In the genomic region with DNA sequence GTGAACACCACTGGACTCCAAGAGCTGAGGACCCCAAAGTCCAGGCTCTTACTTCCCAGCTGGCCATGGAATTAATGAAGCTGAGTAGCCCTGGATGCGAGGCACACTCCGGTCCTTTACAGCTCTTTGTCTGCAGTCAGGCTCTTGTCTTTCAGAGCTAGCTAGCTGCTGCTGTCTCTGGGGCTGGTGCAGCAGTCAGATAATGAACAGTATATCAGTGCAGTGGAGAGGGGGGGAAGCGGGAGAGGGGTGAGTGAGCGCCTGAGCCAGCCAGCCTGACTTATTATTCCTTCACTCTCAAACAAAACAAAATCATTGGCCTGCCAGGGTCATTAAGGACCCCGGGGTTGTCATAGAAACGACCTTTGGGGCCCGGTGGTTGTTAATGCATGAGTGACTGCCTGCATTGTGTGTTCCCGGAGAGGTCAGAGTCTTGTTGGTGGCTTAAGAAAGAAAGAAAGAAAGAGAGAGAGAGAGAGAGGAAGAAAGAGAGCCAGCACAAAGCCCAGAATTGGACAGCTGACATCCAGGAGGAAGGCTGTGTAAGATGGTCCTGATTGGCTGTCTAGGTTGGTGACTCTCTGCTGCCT, we compare ENCODE assay signal across 8 mouse cellular contexts.
DNase-seq lines count a peak whose midpoint lies in the region; ATAC-seq and TF ChIP-seq lines count a peak whose summit lies in the region.

No protein-coding gene starts in this region.

- peaks cover 30% of the 10 kb centered on the region for H3K4me1 ChIP-seq in kidney, embryonic 14.5 days (ENCODE audit: control insufficient read depth, insufficient read depth, low read length)
- peaks cover 14% of the 10 kb centered on the region for H3K4me1 ChIP-seq in stomach, embryonic 15.5 days

- H3K9ac ChIP-seq in kidney, embryonic 14.5 days (ENCODE audit: low read depth, low read length), result peak overlapping the region; percentile 52
- H3K9ac ChIP-seq in stomach, embryonic 15.5 days, result no peak overlapping the region

- H3K9me3 ChIP-seq in kidney, embryonic 14.5 days (ENCODE audit: control insufficient read depth, low read length), result no peaks in the 10 kb centered on the region
- H3K9me3 ChIP-seq in stomach, embryonic 15.5 days, result no peaks in the 10 kb centered on the region

- 1% methylated on average over 8 of the region's 8 CpGs for WGBS in kidney, embryonic 14.5 days
- 10% methylated on average over 8 of the region's 8 CpGs for WGBS in stomach, embryonic 15.5 days

- no peak for TF ChIP-seq CTCF in gastrocnemius, adult 2 months (IDR thresholded peaks at IDR 0.05)

- no peaks in the 10 kb centered on the region for H3K36me3 ChIP-seq in kidney, embryonic 14.5 days (ENCODE audit: control insufficient read depth, insufficient read depth, low read length)
- no peaks in the 10 kb centered on the region for H3K36me3 ChIP-seq in stomach, embryonic 15.5 days

- no peaks in the 10 kb centered on the region for H3K27me3 ChIP-seq in kidney, embryonic 14.5 days (ENCODE audit: control insufficient read depth, insufficient read depth, low read length)
- no peaks in the 10 kb centered on the region for H3K27me3 ChIP-seq in stomach, embryonic 15.5 days (replicated peaks)

- peak overlapping the region; percentile 97 for H3K27ac ChIP-seq in kidney, embryonic 14.5 days (ENCODE audit: low read depth, low read length)
- peak overlapping the region; percentile 4; the same call in 1 of the 2 replicates for H3K27ac ChIP-seq in stomach, embryonic 15.5 days
- H3K27ac ChIP-seq in gastrocnemius, adult 2 months, result no peak overlapping the region

- ATAC-seq in kidney, embryonic 14.5 days (ENCODE audit: low FRiP score, low TSS enrichment), result peak; percentile 95
- peak; percentile 79 for ATAC-seq in stomach, embryonic 15.5 days (ENCODE audit: insufficient read depth, low FRiP score, low read depth)

- 0 out of 2 replicates have a peak overlapping the region, but pooled peaks have one; percentile 10 for H3K4me3 ChIP-seq in kidney, embryonic 14.5 days (ENCODE audit: low read length)
- H3K4me3 ChIP-seq in stomach, embryonic 15.5 days (replicated peaks), result no peak overlapping the region
- no peak overlapping the region for H3K4me3 ChIP-seq in gastrocnemius, adult 2 months

- DNase-seq in adrenal gland, adult 2 months, result peak; percentile 32
- DNase-seq in adrenal gland, adult 8-10 months, result no peak
- DNase-seq in thymus, postnatal 14 days, result peak; percentile 46
- DNase-seq in thymus, postnatal 25 days, result no peak
- peak; percentile 16 for DNase-seq in lung, postnatal 14 days
- DNase-seq in gastrocnemius, adult 2 months, result no peak

- H3K4me2 ChIP-seq in kidney, embryonic 14.5 days (replicated peaks; ENCODE audit: low read depth, low read length), result peak overlapping the region; percentile 41
- H3K4me2 ChIP-seq in stomach, embryonic 15.5 days, result peak overlapping the region; percentile 44

- intact Hi-C loops in gastrocnemius, adult 2 months (cut with DNase I), result no loop called here

Comparison
In these comparisons a context has a peak if more than half of its experiments do, and no peak if none do; other contexts are left out.
1. DNase-seq: peak in adrenal gland, adult 2 months (single experiment), thymus, postnatal 14 days (single experiment) and lung, postnatal 14 days (single experiment); none in adrenal gland, adult 8-10 months (single experiment), thymus, postnatal 25 days (single experiment) and gastrocnemius, adult 2 months (single experiment).